Mouse (Mus musculus): ENCODE measurements around the gene Papss2.

Papss2 gene

GRCm38 (mm10) chr19:32595506-32596286 is at the start of gene Papss2:
Gene Papss2, plus strand, starts transcription at chr19:32595790.
- DNase-seq (ENCODE audit: low spot score), result peak; percentile 40

- DNase-seq (ENCODE audit: low spot score), result no peak
Measured at GRCm38 (mm10) chr19:32547396-32547795, 48.2 kb upstream of the Papss2 start.

- no peak for DNase-seq (ENCODE audit: low spot score)
Measured at GRCm38 (mm10) chr19:32548202-32548601, 47.4 kb upstream of the Papss2 start.

- no peak for DNase-seq (ENCODE audit: low spot score)
Measured at GRCm38 (mm10) chr19:32550446-32550845, 45.1 kb upstream of the Papss2 start.

GRCm38 (mm10) chr19:32551442-32551841 is 44.1 kb upstream of the Papss2 start:
- no peak for DNase-seq (ENCODE audit: low spot score)

- no peak for DNase-seq (ENCODE audit: low spot score)
Measured at GRCm38 (mm10) chr19:32552106-32552505, 43.5 kb upstream of the Papss2 start.

- DNase-seq (ENCODE audit: low spot score), result no peak
Measured at GRCm38 (mm10) chr19:32553310-32553709, 42.3 kb upstream of the Papss2 start.

- no peak for DNase-seq (ENCODE audit: low spot score)
Measured at GRCm38 (mm10) chr19:32555257-32555656, 40.3 kb upstream of the Papss2 start.

GRCm38 (mm10) chr19:32567025-32567424 is 28.6 kb upstream of the Papss2 start:
- no peak for DNase-seq (ENCODE audit: low spot score)

- DNase-seq (ENCODE audit: low spot score), result no peak
Measured at GRCm38 (mm10) chr19:32567447-32567846, 28.1 kb upstream of the Papss2 start.

GRCm38 (mm10) chr19:32568470-32568869 is 27.1 kb upstream of the Papss2 start:
- no peak for DNase-seq (ENCODE audit: low spot score)

- no peak for DNase-seq (ENCODE audit: low spot score)
Measured at GRCm38 (mm10) chr19:32568961-32569653, 26.5 kb upstream of the Papss2 start.

GRCm38 (mm10) chr19:32569725-32570124 is 25.9 kb upstream of the Papss2 start:
- DNase-seq (ENCODE audit: low spot score), result no peak

GRCm38 (mm10) chr19:32572191-32572590 is 23.4 kb upstream of the Papss2 start:
- DNase-seq (ENCODE audit: low spot score), result no peak

- DNase-seq (ENCODE audit: low spot score), result no peak
Measured at GRCm38 (mm10) chr19:32573259-32573658, 22.3 kb upstream of the Papss2 start.

- DNase-seq (ENCODE audit: low spot score), result no peak
Measured at GRCm38 (mm10) chr19:32574846-32575245, 20.7 kb upstream of the Papss2 start.

- DNase-seq (ENCODE audit: low spot score), result no peak
Measured at GRCm38 (mm10) chr19:32577749-32578148, 17.8 kb upstream of the Papss2 start.

- DNase-seq (ENCODE audit: low spot score), result no peak
Measured at GRCm38 (mm10) chr19:32583091-32583766, 12.4 kb upstream of the Papss2 start.

GRCm38 (mm10) chr19:32587727-32588126 is 7.9 kb upstream of the Papss2 start:
- no peak for DNase-seq (ENCODE audit: low spot score)

- DNase-seq (ENCODE audit: low spot score), result no peak
Measured at GRCm38 (mm10) chr19:32592749-32593148, 2.8 kb upstream of the Papss2 start.

GRCm38 (mm10) chr19:32593870-32594269 is 1.7 kb upstream of the Papss2 start:
- DNase-seq (ENCODE audit: low spot score), result no peak

- no peak for DNase-seq (ENCODE audit: low spot score)
Measured at GRCm38 (mm10) chr19:32595131-32595505, 472 bp upstream of the Papss2 start.

GRCm38 (mm10) chr19:32599006-32599405 is 3.4 kb downstream of the Papss2 start:
- no peak for DNase-seq (ENCODE audit: low spot score)
